Mouse (Mus musculus) erythroblast, adult 5-6 weeks (primary cell): ENCODE measurements around the gene Paxip1. TPM values are rescaled to one million over a fixed set of nuclear protein-coding genes. Genes with fewer than 3 reads are reported as not detected.

Source experiments
- ATAC-seq: replicated peaks from 2 replicates; pipeline ENCODE4 v1.8.0; 2016; ENCODE audit warnings: moderate number of reproducible peaks, mild to moderate bottlenecking, moderate TSS enrichment, inconsistent platforms; ENCODE audit not compliant: poor library complexity, low FRiP score, severe bottlenecking
- total RNA-seq, 2 experiments: library from RNA; stranded (forward) in 1 of 2; stranded (reverse) in 1 of 2; fragments of 150-400 nt in 1 of 2; fragments of 200-764, 138-1000 nt in 1 of 2; gene quantifications; 2 replicates each; pipeline versions ENCODE4 v1.2.3 to v1.2.4; 2015 to 2017; ENCODE audit warnings: low replicate concordance in 2 of 2

The Paxip1 gene
- total RNA-seq (2015; ENCODE audit: low replicate concordance), result 10.2 and 19.9 TPM in 2 replicates
- total RNA-seq (2017; ENCODE audit: low replicate concordance), result 16.8 and 33.9 TPM in 2 replicates

DNA sequence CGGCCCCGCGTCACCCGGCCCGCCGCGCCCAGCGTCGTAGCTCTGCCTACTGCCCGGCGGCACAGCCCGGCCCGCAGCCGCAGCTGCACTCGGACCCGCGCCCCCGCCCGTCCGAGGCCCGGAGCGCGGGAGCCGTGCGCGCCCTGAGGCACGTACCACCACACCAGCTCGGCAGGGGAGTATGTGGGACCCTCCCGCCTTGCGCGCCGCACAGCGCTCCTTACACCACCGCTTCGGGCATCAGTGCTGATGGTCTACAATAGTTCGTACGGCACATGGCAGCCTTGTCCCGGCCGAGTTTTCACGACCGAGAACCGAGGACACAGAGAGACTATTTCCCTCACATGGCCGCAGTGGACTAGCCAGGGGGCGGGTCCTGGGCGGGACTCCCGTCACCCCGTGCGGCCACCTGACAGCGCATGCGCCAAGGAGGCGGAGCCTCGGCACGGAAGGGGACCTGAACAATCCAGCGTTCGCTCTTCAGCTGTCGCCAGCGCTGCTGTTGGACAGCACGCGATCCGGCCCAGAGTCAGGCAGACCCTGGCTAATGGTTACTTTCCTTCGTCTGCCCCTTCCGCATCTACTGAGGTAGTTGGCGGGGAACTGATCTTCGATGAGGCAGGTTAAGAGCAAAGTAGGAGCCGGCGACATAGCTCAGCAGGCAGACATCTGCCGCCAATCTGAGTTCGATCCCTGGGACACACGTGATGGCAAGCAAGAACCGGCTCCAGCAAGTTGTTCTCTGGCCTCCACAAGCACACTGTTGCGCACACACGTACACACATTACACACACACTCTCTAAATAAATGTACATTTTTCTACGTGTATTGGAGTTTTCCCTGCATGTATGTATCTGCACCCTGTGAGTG is at the start of gene Paxip1:
Paxip1 (minus strand) TSS at position 389 of the 870 bp plus-strand sequence.
- peak; percentile 90 for ATAC-seq

DNA sequence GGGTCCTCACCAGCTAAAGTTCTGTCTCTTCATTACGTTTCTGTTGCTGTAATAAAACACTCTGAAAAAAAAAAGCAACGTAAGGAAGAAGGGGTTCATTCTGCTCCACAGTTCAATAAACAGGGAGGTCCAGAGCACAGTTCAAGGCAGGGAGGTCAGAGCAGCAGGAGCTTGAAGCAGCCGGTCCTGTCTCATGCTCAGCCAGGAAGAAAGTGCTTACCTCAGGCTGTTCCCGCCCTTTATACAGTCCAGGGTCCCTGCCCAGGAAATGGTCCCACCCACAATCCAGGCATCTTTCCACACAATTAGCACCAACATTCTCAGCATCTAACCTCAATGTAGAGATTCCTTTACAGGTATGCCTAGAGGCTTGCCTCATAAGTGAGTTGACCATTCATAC is 46.6 kb upstream of the Paxip1 start:
- no peak for ATAC-seq

DNA sequence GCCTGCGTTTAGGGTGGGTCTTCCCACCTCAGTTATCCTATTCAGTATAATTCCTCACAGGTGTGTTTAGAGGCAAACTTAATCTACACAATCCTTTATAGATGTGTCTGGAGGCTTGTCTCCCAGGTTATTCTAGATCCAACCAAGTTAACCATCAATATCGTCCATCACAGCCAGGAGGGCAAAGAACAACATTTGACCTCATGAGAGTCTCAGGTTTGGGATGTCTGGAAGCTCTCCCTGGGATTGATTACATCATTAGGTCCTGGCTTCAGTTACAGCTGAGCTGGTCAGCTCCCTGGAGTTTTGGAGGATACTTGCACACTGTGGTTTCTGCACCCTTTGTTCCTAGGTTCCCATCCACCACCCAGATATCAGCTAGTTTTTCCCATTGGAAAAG is 43.6 kb upstream of the Paxip1 start:
- no peak for ATAC-seq

- ATAC-seq, result no peak
These were observed 36.5 kb upstream of the Paxip1 start for GRCm38 (mm10) chr5:27827971-27828370.

DNA sequence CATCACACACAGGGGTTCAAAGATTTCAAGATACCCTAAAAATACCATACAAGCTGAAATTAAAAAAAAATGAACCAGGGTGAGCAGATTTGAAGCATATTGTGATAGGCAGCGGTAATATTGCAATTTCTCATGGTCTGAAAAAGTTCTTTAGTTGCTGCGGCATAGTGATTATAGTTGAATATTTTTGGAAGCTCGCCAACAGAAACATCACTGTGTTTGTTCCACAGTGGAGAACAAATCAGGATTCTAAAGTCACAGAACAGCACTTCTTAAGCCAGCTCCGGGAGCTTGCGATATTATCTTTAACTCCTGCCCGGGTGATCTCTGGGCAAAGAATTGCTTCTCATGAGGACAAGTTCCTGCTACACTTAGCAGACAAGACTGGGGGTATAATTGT is 29.7 kb upstream of the Paxip1 start:
- ATAC-seq, result no peak

DNA sequence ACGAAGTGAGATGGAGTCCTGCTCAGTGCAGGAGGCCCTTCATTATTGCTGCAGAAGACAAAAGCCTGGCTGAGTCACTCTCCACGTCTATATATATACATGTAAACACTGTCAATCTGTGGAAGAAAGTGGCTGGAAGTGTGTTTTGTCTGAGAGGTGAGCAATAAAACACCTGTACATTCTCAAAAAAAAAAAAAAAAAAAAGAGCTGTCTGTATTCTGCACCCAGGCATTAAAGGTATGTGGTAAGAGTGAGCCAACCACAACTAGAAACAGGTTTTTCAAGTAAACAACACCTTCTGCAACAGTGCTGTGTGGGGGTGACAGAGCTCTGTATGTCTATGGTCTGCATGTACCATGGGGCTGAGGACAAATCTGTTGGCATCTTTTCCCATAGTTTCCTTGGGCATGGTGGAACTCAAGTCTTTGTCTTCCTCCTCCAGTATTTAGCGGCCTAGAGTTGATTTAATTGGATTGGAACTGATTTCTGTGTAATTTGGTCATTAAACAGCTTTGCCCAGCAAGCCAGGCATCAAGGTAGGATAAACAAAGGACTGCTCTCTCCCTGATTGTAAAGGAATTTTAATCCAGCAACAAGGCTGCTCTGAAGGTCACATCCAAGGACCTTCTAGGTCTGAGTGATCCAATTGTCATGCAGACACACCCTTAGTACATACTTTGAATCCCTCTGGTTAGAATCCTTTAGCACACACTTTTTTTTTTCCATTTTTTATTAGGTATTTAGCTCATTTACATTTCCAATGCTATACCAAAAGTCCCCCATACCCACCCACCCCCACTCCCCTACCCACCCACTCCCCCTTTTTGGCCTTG is 27.6 kb upstream of the Paxip1 start:
- no peak for ATAC-seq

DNA sequence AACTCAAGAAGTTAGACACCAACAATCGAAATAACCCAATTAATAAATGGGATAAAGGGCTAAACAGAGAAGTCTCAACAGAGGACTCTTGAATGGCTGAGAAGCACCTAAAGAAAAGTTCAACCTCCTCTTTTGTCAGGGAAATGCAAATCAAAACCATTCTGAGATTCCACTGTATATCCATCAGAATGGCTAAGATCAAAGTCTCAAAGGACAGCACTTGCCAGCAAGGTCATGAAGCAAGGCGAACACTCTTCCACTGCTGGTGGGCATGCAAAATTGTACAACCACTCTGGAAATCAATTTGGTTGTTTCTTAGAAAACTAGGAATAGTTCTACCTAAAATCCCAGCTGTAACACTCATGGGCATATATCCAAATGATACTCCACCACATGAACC is 22.8 kb upstream of the Paxip1 start:
- ATAC-seq, result no peak

- peak; percentile 51 for ATAC-seq
These were observed 2.4 kb upstream of the Paxip1 start for GRCm38 (mm10) chr5:27793923-27794322.

DNA sequence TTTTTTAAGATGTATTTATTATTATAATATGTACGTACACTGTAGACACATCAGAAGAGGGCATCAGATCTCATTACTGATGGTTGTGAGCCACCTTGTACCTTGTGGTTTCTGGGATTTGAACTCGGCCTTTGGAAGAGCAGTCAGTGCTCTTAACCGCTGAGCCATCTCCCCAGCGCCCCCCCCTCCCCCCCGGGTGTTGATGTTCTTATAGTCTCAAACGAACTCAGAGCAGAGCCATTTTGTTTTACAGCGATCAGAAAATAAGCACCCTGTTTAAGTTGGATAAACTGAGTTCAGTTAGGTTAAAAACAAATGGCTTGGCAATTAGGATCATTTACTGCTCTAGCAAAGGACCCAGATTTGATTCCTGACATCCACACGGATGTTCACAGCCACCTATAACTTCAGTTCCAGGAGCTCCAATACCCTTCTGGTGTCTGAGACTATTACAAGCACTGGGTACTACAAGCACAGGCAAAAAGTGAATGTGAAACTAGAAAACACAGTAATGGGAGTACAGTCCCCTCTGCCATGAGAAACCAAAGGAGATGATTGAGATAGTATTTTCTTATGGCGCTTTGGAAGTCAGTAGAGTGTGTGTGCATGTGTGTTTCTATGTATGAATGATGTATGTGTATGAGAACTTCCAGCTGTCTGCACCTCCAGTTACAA is 1.2 kb upstream of the Paxip1 start:
- no peak for ATAC-seq

- ATAC-seq, result no peak
These were observed 631 bp upstream of the Paxip1 start for GRCm38 (mm10) chr5:27792173-27792470.

GRCm38 (mm10) chr5:27790910-27791288 is 592 bp downstream of the Paxip1 start:
- 0 out of 2 replicates have a peak, but pooled peaks have one; percentile 13 for ATAC-seq

DNA sequence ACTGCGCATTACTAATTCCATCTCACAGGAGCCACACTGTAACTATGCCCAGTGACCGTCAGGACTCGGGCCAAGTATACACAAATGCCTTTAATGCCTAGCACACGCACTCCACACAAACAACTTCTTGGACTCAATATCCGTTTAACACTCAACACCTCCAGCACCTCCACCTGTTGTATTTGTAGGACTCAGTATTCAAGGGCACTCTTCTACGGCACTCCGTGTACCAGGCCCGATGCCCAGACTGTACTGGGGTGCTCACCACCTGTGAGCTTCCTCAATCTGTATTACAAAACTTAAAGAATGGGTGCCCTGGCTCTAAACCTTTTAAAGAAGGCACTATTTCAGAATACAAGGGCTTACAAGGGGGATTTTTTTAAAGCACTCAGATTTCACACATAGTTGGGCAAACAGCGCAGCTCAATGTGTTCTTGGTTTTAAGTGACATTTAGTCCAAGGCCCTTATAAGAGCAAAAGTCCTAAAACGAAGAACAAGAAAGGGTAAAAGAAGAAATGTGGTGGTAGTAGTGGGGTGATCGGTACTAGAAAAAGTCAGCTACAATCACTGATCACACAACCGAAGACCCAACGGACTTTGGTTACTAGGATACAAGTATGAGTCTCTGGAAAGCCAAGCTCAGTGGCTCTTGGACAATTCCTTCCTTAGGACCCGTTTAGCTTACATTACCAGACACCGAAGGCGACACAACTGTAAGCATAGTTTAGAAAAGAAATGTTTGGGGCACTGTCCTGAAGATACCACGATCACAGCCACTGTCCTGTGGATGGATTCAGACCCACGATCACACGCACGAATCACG is 1.2 kb downstream of the Paxip1 start:
- 0 out of 2 replicates have a peak, but pooled peaks have one; percentile 1 for ATAC-seq

GRCm38 (mm10) chr5:27789586-27789985 is 1.9 kb downstream of the Paxip1 start:
- no peak for ATAC-seq

- ATAC-seq, result no peak
These were observed 8.1 kb downstream of the Paxip1 start for GRCm38 (mm10) chr5:27783381-27783780.

DNA sequence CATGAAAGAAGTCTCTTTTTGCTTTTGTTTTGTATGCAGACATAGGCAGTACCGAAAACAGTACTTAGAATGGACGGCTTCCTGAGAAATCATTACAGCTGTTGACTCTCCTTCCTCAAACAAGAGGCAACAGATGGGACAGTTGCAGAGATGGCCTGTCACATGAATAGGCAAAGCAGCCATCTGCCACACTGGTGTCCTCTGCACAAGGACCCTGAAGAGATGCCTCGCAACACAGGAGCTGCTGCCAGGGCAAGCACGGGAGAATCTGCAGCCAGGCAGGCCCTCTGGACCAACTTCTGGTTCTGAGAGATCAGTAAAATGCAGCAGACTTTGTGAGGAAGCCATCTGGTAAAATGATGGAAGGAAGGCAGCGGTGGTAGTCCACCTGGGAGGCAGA is 23.5 kb downstream of the Paxip1 start:
- 0 out of 2 replicates have a peak, but pooled peaks have one; percentile 42 for ATAC-seq

GRCm38 (mm10) chr5:27765780-27766179 is 25.7 kb downstream of the Paxip1 start:
- ATAC-seq, result no peak

- no peak for ATAC-seq
These were observed 46.5 kb downstream of the Paxip1 start for GRCm38 (mm10) chr5:27744944-27745343.

DNA sequence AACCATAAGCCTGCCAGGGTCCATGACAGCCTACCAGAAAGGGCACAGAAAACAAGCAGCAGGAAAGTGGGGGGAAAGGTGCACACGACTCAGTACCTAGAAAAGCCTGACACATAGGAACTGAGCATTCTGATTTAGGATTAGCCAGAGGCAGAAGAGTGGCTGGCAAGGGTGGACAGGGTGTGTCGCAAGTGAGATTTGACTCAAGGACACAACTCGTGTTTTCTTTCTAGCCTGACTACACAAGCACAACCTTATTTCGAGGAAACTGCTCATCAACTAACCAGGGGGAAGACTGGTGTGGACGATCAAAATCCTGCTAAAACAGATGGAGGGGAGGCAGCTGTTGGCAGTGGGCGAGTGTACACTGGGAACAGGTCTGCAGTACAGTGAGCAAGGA is 52.3 kb downstream of the Paxip1 start:
- ATAC-seq, result no peak

DNA sequence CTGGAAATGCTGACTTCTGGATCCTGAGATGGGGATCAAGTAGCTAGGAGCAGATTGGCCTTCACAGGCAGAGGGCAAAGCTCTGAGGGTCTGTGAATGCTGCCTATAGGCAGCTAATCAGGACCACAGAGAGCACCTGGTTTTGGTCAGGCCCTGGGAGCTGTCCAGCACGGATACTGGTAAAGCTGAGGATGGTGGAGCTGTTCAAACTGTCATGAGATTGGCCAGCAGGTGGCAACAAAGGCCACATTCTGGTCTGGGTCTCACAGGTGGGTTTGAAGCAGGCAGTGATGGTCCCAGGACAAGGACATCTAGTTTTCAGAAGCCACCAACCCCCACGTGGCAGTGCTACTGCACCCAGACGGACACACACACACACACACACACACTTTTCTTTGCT is 54.3 kb downstream of the Paxip1 start:
- ATAC-seq, result peak; percentile 71; the same call in 1 of the 2 replicates
